Mouse (Mus musculus) forebrain, embryonic 14.5 days (tissue): ENCODE measurements at regions not wholly inside any gene's neighbourhood (a gene's known extent, or its start where the extent isn't known, plus 50 kb on each side); places are given as distances from the start of the nearest gene placed in this dataset.

Experiments
- ATAC-seq: fragments of 200-750 bp; cut with Nextera tagmentation; 2 replicates; pipeline ENCODE4 v1.8.0; 2017; ENCODE audit warnings: mild to moderate bottlenecking, moderate library complexity
- DNase-seq: peaks from one replicate; pipeline ENCODE4 v3.0.0-alpha.2; 2015; ENCODE audit warnings: low spot score
- H3K27ac ChIP-seq: fragments of 300-500 bp; sonication (generic); 2 replicates; pipeline ENCODE4 v1.5.1; 2014; ENCODE audit warnings: low read depth, mild to moderate bottlenecking, control low read depth, low read length, moderate library complexity
- H3K27me3 ChIP-seq: fragments of 300-500 bp; sonication (generic); replicated peaks from 2 replicates; pipeline ENCODE4 v1.6.1; 2014; ENCODE audit warnings: low read length, control low read depth, mixed read lengths; ENCODE audit not compliant: control insufficient read depth, insufficient read depth
- H3K36me3 ChIP-seq: fragments of 300-500 bp; sonication (generic); 2 replicates; pipeline ENCODE4 v1.6.1; 2014; ENCODE audit warnings: low read length, control low read depth; ENCODE audit not compliant: control insufficient read depth, insufficient read depth
- H3K4me1 ChIP-seq: fragments of 300-500 bp; sonication (generic); 2 replicates; pipeline ENCODE4 v1.6.1; 2014; ENCODE audit warnings: antibody characterized with exemption, low read length, control low read depth; ENCODE audit not compliant: control insufficient read depth, insufficient read depth
- H3K4me2 ChIP-seq: fragments of 300-500 bp; sonication (generic); 2 replicates; pipeline ENCODE4 v1.6.1; 2014; ENCODE audit warnings: mild to moderate bottlenecking, control low read depth, low read length
- H3K4me3 ChIP-seq: fragments of 300-500 bp; sonication (generic); 2 replicates; pipeline ENCODE4 v1.5.1; 2014; ENCODE audit warnings: low read depth, low read length, control low read depth
- H3K9ac ChIP-seq: fragments of 300-500 bp; sonication (generic); 2 replicates; pipeline ENCODE4 v1.6.1; 2014; ENCODE audit warnings: mild to moderate bottlenecking, low read length, control low read depth, moderate library complexity
- H3K9me3 ChIP-seq: fragments of 300-500 bp; sonication (generic); replicated peaks from 2 replicates; pipeline ENCODE4 v1.6.1; 2016; ENCODE audit warnings: low read length, control low read depth, mixed read lengths; ENCODE audit not compliant: control insufficient read depth
- WGBS: fragments of 180-500 bp; shearing (Covaris S2); extraction: QIAGEN DNeasy Blood & Tissue Kit; methylation state at CpG from one replicate; pipeline ENCODE4 v1.1.7; 2014; 5-methylcytosine and 5-hydroxymethylcytosine counted together

DNA sequence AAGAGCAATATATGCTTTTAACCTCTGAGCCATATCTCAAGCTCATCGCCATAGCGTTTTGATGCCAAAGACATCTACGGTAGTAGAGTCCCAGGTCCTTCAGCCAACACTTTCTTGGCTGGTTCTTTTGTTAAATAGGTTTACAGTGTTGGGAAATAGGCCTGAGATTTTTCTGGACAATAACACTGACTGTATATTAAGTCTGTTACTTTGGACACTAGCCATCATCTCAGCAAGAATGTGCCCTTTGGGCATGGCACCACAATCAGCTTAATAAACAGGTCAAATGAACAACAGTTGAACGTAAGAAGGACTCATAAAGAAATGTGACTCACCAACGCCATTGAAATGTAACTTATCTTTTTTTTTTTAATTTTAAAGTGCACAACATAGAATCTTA lies 68.6 kb upstream of the Adamts9 start:
- DNase-seq: no peak
- no peak overlapping the region for H3K27ac ChIP-seq
- 88% methylated on average over 5 of the region's 5 CpGs for WGBS
- no peak for ATAC-seq
- H3K9me3 ChIP-seq: no peaks in the 10 kb centered on the region
- no peak overlapping the region for H3K4me2 ChIP-seq
- H3K27me3 ChIP-seq: no peaks in the 10 kb centered on the region
- H3K9ac ChIP-seq: no peak overlapping the region
- no peaks in the 10 kb centered on the region for H3K4me1 ChIP-seq
- no peak overlapping the region for H3K4me3 ChIP-seq
- no peaks in the 10 kb centered on the region for H3K36me3 ChIP-seq

DNA sequence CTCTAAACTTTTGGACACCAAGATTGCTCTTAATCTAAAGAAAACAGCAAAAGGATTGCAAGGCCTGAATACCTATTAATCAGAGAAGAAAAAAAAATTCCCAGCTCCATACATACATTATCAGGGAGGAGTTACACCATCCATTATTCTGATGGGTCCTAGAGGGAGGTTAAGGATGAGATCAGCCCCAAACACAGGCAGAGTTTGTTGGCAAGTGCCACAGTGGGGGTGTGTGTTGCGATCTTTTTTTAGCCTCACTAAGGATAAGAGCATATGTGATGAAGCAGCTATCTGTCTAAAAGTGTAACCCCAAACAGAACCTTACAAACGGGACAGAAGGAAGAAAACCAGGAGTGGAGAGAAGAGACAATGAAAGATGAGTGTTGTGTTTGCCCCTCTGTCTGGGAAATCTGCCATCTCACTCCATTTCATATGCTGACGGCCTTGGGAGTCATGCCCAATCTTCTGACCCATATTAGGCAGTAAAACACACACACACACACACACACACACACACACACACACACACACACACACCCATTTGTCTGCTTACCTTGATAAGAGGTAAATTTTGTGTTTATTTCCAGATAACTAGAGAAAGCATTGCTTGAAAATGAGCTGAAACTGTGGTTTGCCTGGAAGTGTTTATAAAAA lies 61.4 kb upstream of the Adamts9 start:
- no peak for DNase-seq
- 54% methylated on average over 3 of the region's 3 CpGs for WGBS

DNA sequence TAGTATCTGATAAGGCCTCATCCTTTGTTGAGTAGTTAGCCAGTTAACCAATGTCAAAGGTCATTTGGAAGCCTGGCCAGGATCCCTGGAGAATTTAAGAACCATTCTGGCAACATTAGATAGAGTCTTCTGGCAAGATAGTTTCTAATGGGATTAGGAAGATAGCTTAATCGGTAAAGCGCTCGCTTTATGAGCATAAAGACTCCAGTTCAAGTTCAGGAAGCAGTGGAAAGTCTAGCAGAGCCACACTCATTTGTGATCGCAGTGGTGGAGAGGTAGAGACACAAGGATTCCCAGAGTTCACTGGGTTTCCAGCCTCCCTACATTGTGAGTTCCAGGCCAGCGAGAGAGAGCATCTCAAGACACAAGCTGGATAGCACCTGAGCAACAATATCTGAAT lies 60.5 kb upstream of the Adamts9 start:
- 96% methylated on average over 5 of the region's 5 CpGs for WGBS
- no peak overlapping the region for H3K4me2 ChIP-seq
- ATAC-seq (no peak), DNase-seq (no peak)
- H3K9me3 ChIP-seq: no peaks in the 10 kb centered on the region
- H3K4me1 ChIP-seq: no peaks in the 10 kb centered on the region
- no peak overlapping the region for H3K4me3 ChIP-seq
- H3K27me3 ChIP-seq: no peaks in the 10 kb centered on the region
- no peak overlapping the region for H3K27ac ChIP-seq
- no peak overlapping the region for H3K9ac ChIP-seq
- H3K36me3 ChIP-seq: no peaks in the 10 kb centered on the region

More for the DNA sequence above, 61.4 kb upstream of the Adamts9 start:
- H3K27ac ChIP-seq: no peak overlapping the region
- no peaks in the 10 kb centered on the region for H3K36me3 ChIP-seq
- no peaks in the 10 kb centered on the region for H3K4me1 ChIP-seq
- no peak for ATAC-seq
- no peak overlapping the region for H3K4me2 ChIP-seq
- H3K9me3 ChIP-seq: no peaks in the 10 kb centered on the region
- no peak overlapping the region for H3K4me3 ChIP-seq
- no peaks in the 10 kb centered on the region for H3K27me3 ChIP-seq
- no peak overlapping the region for H3K9ac ChIP-seq

DNA sequence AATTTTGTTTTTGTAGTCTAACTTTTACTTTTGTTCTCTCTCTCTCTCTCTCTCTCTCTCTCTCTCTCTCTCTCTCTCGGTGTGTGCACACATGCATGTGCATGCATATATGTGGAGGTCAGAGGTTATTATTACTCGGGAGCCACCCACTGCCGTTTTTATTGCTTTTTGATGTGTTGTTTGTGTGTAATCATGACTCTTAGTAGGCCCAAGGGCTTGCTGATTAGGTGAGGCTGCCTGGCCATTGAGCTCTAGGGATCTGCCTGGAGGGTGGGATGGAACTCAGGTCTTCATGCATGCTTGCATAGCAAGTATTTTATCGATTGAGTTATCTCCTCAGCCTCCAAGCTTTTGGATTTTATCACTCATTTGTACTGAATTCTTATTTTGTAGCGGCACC lies 50.4 kb upstream of the Adamts9 start:
- Histone ChIP-seq H3K27me3 (no peaks in the 10 kb centered on the region), H3K4me2 (no peak overlapping the region)
- 93% methylated on average over 5 of the region's 5 CpGs for WGBS

More for the DNA sequence above, 50.4 kb upstream of the Adamts9 start:
- Histone ChIP-seq H3K9ac (no peak overlapping the region), H3K36me3 (no peaks in the 10 kb centered on the region), H3K4me1 (no peaks in the 10 kb centered on the region), H3K4me3 (no peak overlapping the region), H3K27ac (no peak overlapping the region), H3K9me3 (no peaks in the 10 kb centered on the region)
- DNase-seq (no peak), ATAC-seq (no peak)
